Mouse (Mus musculus): Measurements from ENCODE around the gene Tln1. TPM values are rescaled to one million over a fixed set of nuclear protein-coding genes. Genes with fewer than 3 reads are reported as not detected.
"Not testable (repeated sequence)": the region's sequence is repeated elsewhere in the genome, so short reads cannot be mapped to it uniquely, and the experiment has no call there.

The Tln1 gene
- polyA plus RNA-seq, 1 experiment, result 197 TPM

GRCm38 (mm10) chr4:43492101-43492820 lies 70.2 kb downstream of the Tln1 start:
- 33% methylated on average over 12 of the region's 12 CpGs for WGBS
- no peak for DNase-seq

GRCm38 (mm10) chr4:43490801-43491200 lies 71.7 kb downstream of the Tln1 start:
- TF ChIP-seq CTCF (IDR thresholded peaks at IDR 0.05; ENCODE audit: insufficient read depth, low read length), result no peak
- TF ChIP-seq POLR2A (IDR thresholded peaks at IDR 0.05; ENCODE audit: borderline replicate concordance, extremely low read depth, low read depth, low read length), result no peak
- peaks cover 5% of the 10 kb centered on the region; the same call in 1 of the 2 replicates for H3K4me1 ChIP-seq (ENCODE audit: control insufficient read depth, insufficient read depth, low read length)
- peak; percentile 44 for DNase-seq
- 63% methylated on average over 5 of the region's 5 CpGs for WGBS
- no peak overlapping the region for H3K4me3 ChIP-seq (replicated peaks; ENCODE audit: extremely low read depth, low read depth, low read length)

More at GRCm38 (mm10) chr4:43492101-43492820, 70.2 kb downstream of the Tln1 start:
- Histone ChIP-seq H3K4me1 (ENCODE audit: control insufficient read depth, insufficient read depth, low read length) (peaks cover 5% of the 10 kb centered on the region; the same call in 1 of the 2 replicates), H3K4me3 (replicated peaks; ENCODE audit: extremely low read depth, low read depth, low read length) (peak overlapping the region; percentile 42)
- no peak for TF ChIP-seq POLR2A (IDR thresholded peaks at IDR 0.05; ENCODE audit: borderline replicate concordance, extremely low read depth, low read depth, low read length)
- TF ChIP-seq CTCF (IDR thresholded peaks at IDR 0.05; ENCODE audit: insufficient read depth, low read length), result no peak

DNA sequence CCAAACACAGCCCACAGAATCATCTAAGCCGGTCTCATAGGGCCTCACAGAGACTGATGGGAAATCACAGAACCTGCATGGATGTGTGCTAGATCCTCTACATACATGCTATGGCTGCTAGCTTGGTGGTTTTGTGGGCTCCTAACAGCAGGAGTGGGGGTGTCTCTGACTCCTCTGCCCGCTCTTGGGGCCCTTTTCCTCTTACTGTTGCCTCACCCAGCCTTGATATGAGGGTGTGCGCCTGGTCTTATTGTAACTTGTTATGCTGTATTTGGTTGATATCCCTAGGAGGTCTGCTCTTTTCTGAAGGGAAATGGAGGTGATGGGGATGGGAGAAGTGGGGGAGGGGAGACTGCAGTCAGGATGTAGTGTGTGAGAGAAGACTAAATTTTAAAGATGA lies 72.9 kb downstream of the Tln1 start:
- 95% methylated on average over 3 of the region's 3 CpGs for WGBS
- H3K4me1 ChIP-seq (ENCODE audit: control insufficient read depth, insufficient read depth, low read length), result peaks cover 5% of the 10 kb centered on the region; the same call in 1 of the 2 replicates
- no peak for DNase-seq
- H3K4me3 ChIP-seq (replicated peaks; ENCODE audit: extremely low read depth, low read depth, low read length), result no peak overlapping the region
- TF ChIP-seq POLR2A (IDR thresholded peaks at IDR 0.05; ENCODE audit: borderline replicate concordance, extremely low read depth, low read depth, low read length), result no peak

DNA sequence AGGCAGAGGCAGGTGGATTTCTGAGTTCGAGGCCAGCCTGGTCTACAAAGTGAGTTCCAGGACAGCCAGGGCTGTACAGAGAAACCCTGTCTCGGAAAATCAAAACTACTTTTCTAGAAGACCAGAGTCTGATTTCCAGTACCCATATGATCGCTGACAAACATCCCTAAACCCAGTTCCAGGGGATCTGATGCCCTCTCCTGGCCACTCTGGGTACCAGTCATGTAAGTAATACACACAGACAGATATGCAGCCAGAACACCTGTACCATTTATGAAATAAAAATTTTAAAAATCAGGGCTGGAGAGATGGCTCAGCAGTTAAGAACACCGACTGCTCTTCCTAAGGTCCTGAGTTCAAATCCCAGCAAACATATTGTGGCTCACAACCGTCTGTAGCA lies 76.8 kb downstream of the Tln1 start:
- 84% methylated on average over 5 of the region's 5 CpGs for WGBS
- not testable (repeated sequence) for DNase-seq

GRCm38 (mm10) chr4:43483535-43484091 lies 78.9 kb downstream of the Tln1 start, which contains the start of gene Sit1:
Gene Sit1, minus strand, starts transcription at chr4:43483734.
- peaks cover 3% of the 10 kb centered on the region; the same call in 1 of the 2 replicates for H3K4me1 ChIP-seq (ENCODE audit: control insufficient read depth, insufficient read depth, low read length)
- H3K4me3 ChIP-seq (replicated peaks; ENCODE audit: extremely low read depth, low read depth, low read length), result no peak within 1 kb of the TSS
- TF ChIP-seq POLR2A (IDR thresholded peaks at IDR 0.05; ENCODE audit: borderline replicate concordance, extremely low read depth, low read depth, low read length), result no peak
- no peak for TF ChIP-seq CTCF (IDR thresholded peaks at IDR 0.05; ENCODE audit: insufficient read depth, low read length)
- WGBS, result 57% methylated on average over 12 of the region's 12 CpGs
- no peak for DNase-seq

More for the DNA sequence above, 76.8 kb downstream of the Tln1 start:
- H3K4me1 ChIP-seq (ENCODE audit: control insufficient read depth, insufficient read depth, low read length); H3K4me3 ChIP-seq (replicated peaks; ENCODE audit: extremely low read depth, low read depth, low read length): not testable (repeated sequence)

DNA sequence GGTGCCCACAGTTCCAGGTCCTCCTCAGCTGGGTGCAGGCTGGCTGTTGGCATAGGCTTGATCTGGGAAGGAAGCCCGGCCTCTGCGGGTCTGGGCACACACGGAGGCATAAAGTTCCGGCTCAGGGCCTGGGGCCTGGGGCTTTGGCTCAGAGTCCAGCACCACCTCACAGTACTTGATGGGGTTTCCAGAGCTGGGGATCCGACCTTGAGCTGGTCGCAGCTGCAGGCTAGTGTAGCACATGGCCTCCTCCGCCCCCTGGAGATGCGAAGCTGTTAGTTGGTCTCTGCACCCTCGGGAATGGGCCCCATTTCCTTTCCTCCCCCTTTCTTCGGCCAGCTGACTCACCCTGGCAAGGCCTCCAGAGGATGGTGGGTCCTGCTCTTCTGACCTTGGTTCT lies 79.9 kb downstream of the Tln1 start:
- 39% methylated on average over 10 of the region's 10 CpGs for WGBS
- TF ChIP-seq POLR2A (IDR thresholded peaks at IDR 0.05; ENCODE audit: borderline replicate concordance, extremely low read depth, low read depth, low read length), result no peak
- no peak for TF ChIP-seq CTCF (IDR thresholded peaks at IDR 0.05; ENCODE audit: insufficient read depth, low read length)
- no peak for DNase-seq
- Histone ChIP-seq H3K4me1 (ENCODE audit: control insufficient read depth, insufficient read depth, low read length) (peaks cover 6% of the 10 kb centered on the region; the same call in 1 of the 2 replicates), H3K4me3 (replicated peaks; ENCODE audit: extremely low read depth, low read depth, low read length) (no peak overlapping the region)

DNA sequence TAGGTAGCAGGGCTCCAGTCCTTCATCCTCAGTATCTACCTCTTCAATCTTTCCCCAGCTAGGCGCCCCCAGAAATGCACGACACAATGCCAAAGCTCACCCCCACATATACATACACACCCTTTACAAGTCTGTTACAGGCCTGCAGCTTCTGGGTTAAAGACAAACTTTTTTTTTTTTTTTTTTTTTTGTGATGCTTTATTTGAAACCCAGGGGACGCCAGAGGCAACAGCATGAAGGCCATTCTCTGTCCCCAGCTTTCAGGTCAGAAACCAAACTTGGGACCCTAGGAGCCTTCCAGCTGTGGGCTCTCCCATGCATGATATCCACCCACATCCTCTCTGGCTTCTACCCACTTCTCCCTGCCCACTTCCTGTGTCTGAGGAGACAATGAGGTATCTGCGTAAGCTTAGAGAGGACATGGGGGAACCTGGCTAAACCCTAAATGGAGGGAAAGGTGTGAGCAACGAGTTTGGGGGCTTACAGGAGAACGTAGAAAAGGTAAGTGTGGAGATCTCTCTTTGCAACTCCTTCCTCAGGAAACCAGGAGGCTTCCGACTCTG lies 80.5 kb downstream of the Tln1 start:
- 57% methylated on average over 7 of the region's 7 CpGs for WGBS
- Histone ChIP-seq H3K4me1 (ENCODE audit: control insufficient read depth, insufficient read depth, low read length) (peaks cover 6% of the 10 kb centered on the region; the same call in 1 of the 2 replicates), H3K4me3 (replicated peaks; ENCODE audit: extremely low read depth, low read depth, low read length) (peak overlapping the region; percentile 4)
- no peak for DNase-seq
- TF ChIP-seq CTCF (IDR thresholded peaks at IDR 0.05; ENCODE audit: insufficient read depth, low read length) (no peak), POLR2A (IDR thresholded peaks at IDR 0.05; ENCODE audit: borderline replicate concordance, extremely low read depth, low read depth, low read length) (no peak)

Other genes starting within 250 kb of the Tln1 start
- gene Rusc2, start 180.7 kb downstream of the Tln1 start, polyA plus RNA-seq (2012; rRNA removed), result 91.1 and 92.8 TPM in 2 replicates
- gene Fam166b, start 133.6 kb downstream of the Tln1 start, polyA plus RNA-seq (2012; rRNA removed), result 14.4 and 15.8 TPM in 2 replicates
- 83.6 and 83.9 TPM in 2 replicates for gene Tesk1, start 120.8 kb downstream of the Tln1 start, polyA plus RNA-seq (2012; rRNA removed)
- 3.4 and 6.2 TPM in 2 replicates for gene Cd72, start 108.1 kb downstream of the Tln1 start, polyA plus RNA-seq (2012; rRNA removed)
- gene Sit1, start 79.0 kb downstream of the Tln1 start, polyA plus RNA-seq (2012; rRNA removed), result 0.85 and 1.2 TPM in 2 replicates
- gene Ccdc107, start 69.8 kb downstream of the Tln1 start, polyA plus RNA-seq (2012; rRNA removed), result 191 and 235 TPM in 2 replicates
- 4.7 and 6.9 TPM in 2 replicates for gene Arhgef39, start 63.0 kb downstream of the Tln1 start, polyA plus RNA-seq (2012; rRNA removed)
- 1.8 and 1.9 TPM in 2 replicates for gene Car9, start 55.7 kb downstream of the Tln1 start, polyA plus RNA-seq (2012; rRNA removed)
- 32.3 and 129 TPM in 2 replicates for gene Tpm2, start 38.9 kb downstream of the Tln1 start, polyA plus RNA-seq (2012; rRNA removed)
- 86.4 and 95.1 TPM in 2 replicates for gene Creb3, start 359 bp downstream of the Tln1 start, polyA plus RNA-seq (2012; rRNA removed)
- 39.0 and 47.3 TPM in 2 replicates for gene Rgp1, start 16.0 kb upstream of the Tln1 start, polyA plus RNA-seq (2012; rRNA removed)
- gene Gba2, start 16.2 kb upstream of the Tln1 start, polyA plus RNA-seq (2012; rRNA removed), result 19.4 and 26.0 TPM in 2 replicates
- gene Msmp, start 21.8 kb upstream of the Tln1 start, polyA plus RNA-seq (2012; rRNA removed), result 0.24 TPM in 1 of 2 replicates, not detected in the other
- gene Npr2, start 69.2 kb upstream of the Tln1 start, polyA plus RNA-seq (2012; rRNA removed), result 77.5 and 97.5 TPM in 2 replicates
- gene Spag8, start 90.9 kb upstream of the Tln1 start, polyA plus RNA-seq (2012; rRNA removed), result 12.1 and 14.7 TPM in 2 replicates
- 61.6 and 71.6 TPM in 2 replicates for gene Hint2, start 93.8 kb upstream of the Tln1 start, polyA plus RNA-seq (2012; rRNA removed)
- 13.1 and 17.3 TPM in 2 replicates for gene Tmem8b, start 106.3 kb upstream of the Tln1 start, polyA plus RNA-seq (2012; rRNA removed)
- 0.04 and 0.15 TPM in 2 replicates for gene Fam221b, start 106.5 kb upstream of the Tln1 start, polyA plus RNA-seq (2012; rRNA removed)
- not detected in 2 replicates for gene Olfr70, start 138.1 kb upstream of the Tln1 start, polyA plus RNA-seq (2012; rRNA removed)
- gene Olfr71, start 147.6 kb upstream of the Tln1 start, polyA plus RNA-seq (2012; rRNA removed), result 0.37 and 0.67 TPM in 2 replicates
- gene Hrct1, start 164.5 kb upstream of the Tln1 start, polyA plus RNA-seq (2012; rRNA removed), result 14.4 and 15.1 TPM in 2 replicates
- 5.7 and 9.4 TPM in 2 replicates for gene Spaar, start 167.3 kb upstream of the Tln1 start, polyA plus RNA-seq (2012; rRNA removed)
- gene Olfr159, start 208.3 kb upstream of the Tln1 start, polyA plus RNA-seq (2012; rRNA removed), result 0.13 TPM in 1 of 2 replicates, not detected in the other